7 mouse cellular contexts compared by ENCODE assay signal in genomic region chr6:143326956-143327722, GRCm38 (mm10).
DNase-seq lines count a peak whose midpoint lies in the region; ATAC-seq and TF ChIP-seq lines count a peak whose summit lies in the region.

No protein-coding gene starts in this region.

- ATAC-seq in midbrain, embryonic 11.5 days (ENCODE audit: low FRiP score): 0 out of 2 replicates have a peak, but pooled peaks have one; percentile 9
- ATAC-seq in midbrain, embryonic 15.5 days (replicated peaks): no peak
- ATAC-seq in granulocyte monocyte progenitor cell, adult 5-6 weeks (replicated peaks; ENCODE audit: poor library complexity, severe bottlenecking): peak; percentile 85
- peak; percentile 81 for ATAC-seq in stomach, postnatal 0 days (ENCODE audit: low FRiP score, low TSS enrichment)

- H3K4me3 ChIP-seq in midbrain, embryonic 11.5 days (ENCODE audit: low read depth, low read length): no peak overlapping the region
- H3K4me3 ChIP-seq in midbrain, embryonic 15.5 days: no peak overlapping the region
- H3K4me3 ChIP-seq in stomach, postnatal 0 days (ENCODE audit: low read depth, low read length): 0 out of 2 replicates have a peak overlapping the region, but pooled peaks have one; percentile 5
- no peak overlapping the region for H3K4me3 ChIP-seq in forebrain, embryonic 10.5 days

- H3K9ac ChIP-seq in midbrain, embryonic 11.5 days (ENCODE audit: low read length): no peak overlapping the region
- no peak overlapping the region for H3K9ac ChIP-seq in midbrain, embryonic 15.5 days
- no peak overlapping the region for H3K9ac ChIP-seq in stomach, postnatal 0 days (ENCODE audit: low read length)

- H3K9me3 ChIP-seq in midbrain, embryonic 11.5 days (ENCODE audit: control insufficient read depth, low read length): no peaks in the 10 kb centered on the region
- H3K9me3 ChIP-seq in midbrain, embryonic 15.5 days: no peaks in the 10 kb centered on the region
- H3K9me3 ChIP-seq in stomach, postnatal 0 days (ENCODE audit: control insufficient read depth, low read length): no peaks in the 10 kb centered on the region
- H3K9me3 ChIP-seq in forebrain, embryonic 10.5 days: no peaks in the 10 kb centered on the region

- WGBS in midbrain, embryonic 11.5 days: 79% methylated on average over 22 of the region's 22 CpGs
- 86% methylated on average over 22 of the region's 22 CpGs for WGBS in midbrain, embryonic 15.5 days
- 64% methylated on average over 22 of the region's 22 CpGs for WGBS in stomach, postnatal 0 days
- WGBS in forebrain, embryonic 10.5 days: 89% methylated on average over 22 of the region's 22 CpGs

- no peak for TF ChIP-seq EP300 in stomach, postnatal 0 days (optimal IDR thresholded peaks at IDR 0.05)

- no peaks in the 10 kb centered on the region for H3K4me1 ChIP-seq in midbrain, embryonic 11.5 days (ENCODE audit: control insufficient read depth, insufficient read depth, low read length)
- H3K4me1 ChIP-seq in midbrain, embryonic 15.5 days: peaks cover 5% of the 10 kb centered on the region
- no peaks in the 10 kb centered on the region for H3K4me1 ChIP-seq in stomach, postnatal 0 days (replicated peaks; ENCODE audit: control insufficient read depth, insufficient read depth)
- H3K4me1 ChIP-seq in forebrain, embryonic 10.5 days: peaks cover 9% of the 10 kb centered on the region

- no peaks in the 10 kb centered on the region for H3K36me3 ChIP-seq in midbrain, embryonic 11.5 days (ENCODE audit: control insufficient read depth, insufficient read depth, low read length)
- no peaks in the 10 kb centered on the region for H3K36me3 ChIP-seq in midbrain, embryonic 15.5 days (replicated peaks)
- no peaks in the 10 kb centered on the region for H3K36me3 ChIP-seq in stomach, postnatal 0 days (ENCODE audit: control insufficient read depth, insufficient read depth, low read length)
- H3K36me3 ChIP-seq in forebrain, embryonic 10.5 days (replicated peaks): no peaks in the 10 kb centered on the region

- H3K27me3 ChIP-seq in midbrain, embryonic 11.5 days (ENCODE audit: control insufficient read depth, insufficient read depth, low read length): no peaks in the 10 kb centered on the region
- no peaks in the 10 kb centered on the region for H3K27me3 ChIP-seq in midbrain, embryonic 15.5 days (replicated peaks)
- H3K27me3 ChIP-seq in stomach, postnatal 0 days (ENCODE audit: control insufficient read depth, insufficient read depth, low read length): no peaks in the 10 kb centered on the region
- 0 out of 2 replicates have a peak, but pooled peaks cover 7% of the 10 kb centered on the region for H3K27me3 ChIP-seq in forebrain, embryonic 10.5 days (ENCODE audit: poor library complexity, severe bottlenecking)

- no peak overlapping the region for H3K27ac ChIP-seq in midbrain, embryonic 11.5 days (ENCODE audit: low read depth, low read length)
- no peak overlapping the region for H3K27ac ChIP-seq in midbrain, embryonic 15.5 days
- H3K27ac ChIP-seq in stomach, postnatal 0 days (replicated peaks): no peak overlapping the region
- H3K27ac ChIP-seq in forebrain, embryonic 10.5 days: no peak overlapping the region

- no peak for TF ChIP-seq CTCF in stomach, postnatal 0 days (IDR thresholded peaks at IDR 0.05; ENCODE audit: low read depth)

- DNase-seq in midbrain, embryonic 11.5 days (ENCODE audit: low spot score, missing footprints): no peak
- DNase-seq in lung, adult 18-20 months: peak; percentile 22 to 32
- peak; percentile 47 for DNase-seq in stomach, postnatal 0 days (ENCODE audit: low spot score)
- no peak for DNase-seq in retina, postnatal 1 day
- no peak for DNase-seq in forebrain, embryonic 10.5 days (ENCODE audit: extremely low spot score, low spot score)

- no peak overlapping the region for H3K4me2 ChIP-seq in midbrain, embryonic 11.5 days
- H3K4me2 ChIP-seq in midbrain, embryonic 15.5 days: no peak overlapping the region
- peak overlapping the region; percentile 37 for H3K4me2 ChIP-seq in stomach, postnatal 0 days (replicated peaks; ENCODE audit: low read depth)

Comparison
In these comparisons a context has a peak if more than half of its experiments do, and no peak if none do; other contexts are left out.
1. DNase-seq: peak in lung, adult 18-20 months (2 of 2) and stomach, postnatal 0 days (single experiment); none in midbrain, embryonic 11.5 days (single experiment), retina, postnatal 1 day (single experiment) and forebrain, embryonic 10.5 days (single experiment).